Mouse (Mus musculus) forebrain, postnatal 0 days (tissue): ENCODE measurements around the gene Dusp6. TPM values are rescaled to one million over a fixed set of nuclear protein-coding genes. Genes with fewer than 3 reads are reported as not detected.

Experiments used
- ATAC-seq: fragments of 200-750 bp; cut with Nextera tagmentation; 2 replicates; pipeline ENCODE4 v1.8.0; 2017; ENCODE audit warnings: mild to moderate bottlenecking, moderate library complexity
- DNase-seq: peaks from one replicate; pipeline ENCODE4 v3.0.0-alpha.2; 2015
- H3K27ac ChIP-seq: fragments of 300-500 bp; sonication (generic); 2 replicates; pipeline ENCODE4 v1.5.1; 2014; ENCODE audit warnings: low read depth, mild to moderate bottlenecking, antibody characterized with exemption, low read length, moderate library complexity, mixed read lengths
- H3K27me3 ChIP-seq: fragments of 300-500 bp; sonication (generic); 2 replicates; pipeline ENCODE4 v1.6.1; 2014; ENCODE audit warnings: mild to moderate bottlenecking, low read length, mixed read lengths; ENCODE audit not compliant: insufficient read depth
- H3K36me3 ChIP-seq: fragments of 300-500 bp; sonication (generic); 2 replicates; pipeline ENCODE4 v1.6.1; 2014; ENCODE audit warnings: mild to moderate bottlenecking, moderate library complexity; ENCODE audit not compliant: insufficient read depth
- H3K4me1 ChIP-seq: fragments of 300-500 bp; sonication (generic); 2 replicates; pipeline ENCODE4 v1.6.1; 2014; ENCODE audit warnings: antibody characterized with exemption; ENCODE audit not compliant: insufficient read depth
- H3K4me2 ChIP-seq: fragments of 300-500 bp; sonication (generic); 2 replicates; pipeline ENCODE4 v1.6.1; 2014; ENCODE audit warnings: low read depth, mild to moderate bottlenecking, moderate library complexity
- H3K4me3 ChIP-seq: fragments of 300-500 bp; sonication (generic); 2 replicates; pipeline ENCODE4 v1.5.1; 2014; ENCODE audit warnings: low read depth, low read length, mixed read lengths
- H3K9ac ChIP-seq: fragments of 300-500 bp; sonication (generic); 2 replicates; pipeline ENCODE4 v1.6.1; 2014; ENCODE audit warnings: mild to moderate bottlenecking
- H3K9me3 ChIP-seq: fragments of 300-500 bp; sonication (generic); 2 replicates; pipeline ENCODE4 v1.6.1; 2016; ENCODE audit warnings: low read length
- CTCF ChIP-seq: sonication (generic); IDR thresholded peaks from 2 replicates; pipeline ENCODE4 v1.5.1; 2016; ENCODE audit warnings: antibody characterized with exemption, control low read depth, low read depth
- WGBS: fragments of 180-500 bp; shearing (Covaris S2); extraction: QIAGEN DNeasy Blood & Tissue Kit; methylation state at CpG from one replicate; pipeline ENCODE4 v1.1.7; 2014; 5-methylcytosine and 5-hydroxymethylcytosine counted together
- polyA plus RNA-seq: library from polyadenylated mRNA; unstranded; fragments of >200 nt; fragmentation: Nextera tagmentation; extraction: Ambion mirVana; gene quantifications from 2 replicates; pipeline ENCODE4 v1.2.1, GENCODE M21; 2015
- total RNA-seq: library from RNA; depleted of rRNA; stranded (reverse); fragments of >200 nt; gene quantifications from 2 replicates; pipeline ENCODE4 v1.2.3, GENCODE M21; 2014

The Dusp6 gene
- total and polyA plus RNA-seq, 2 experiments from 2014 or later = 38.7 to 58.3 TPM

GRCm38 (mm10) chr10:99286787-99287186 is 23.8 kb downstream of the Dusp6 start:
- 16% methylated on average over 17 of the region's 17 CpGs for WGBS
- H3K27ac ChIP-seq = no peak overlapping the region
- H3K9me3 ChIP-seq = no peaks in the 10 kb centered on the region
- H3K4me1 ChIP-seq = no peaks in the 10 kb centered on the region
- DNase-seq (no peak), ATAC-seq (no peak)
- H3K36me3 ChIP-seq = no peaks in the 10 kb centered on the region
- no peak overlapping the region for H3K4me3 ChIP-seq
- TF ChIP-seq CTCF = no peak
- no peaks in the 10 kb centered on the region for H3K27me3 ChIP-seq
- peak overlapping the region; percentile 15; the same call in 1 of the 2 replicates for H3K4me2 ChIP-seq
- H3K9ac ChIP-seq = no peak overlapping the region

- peak overlapping the region; percentile 15; the same call in 1 of the 2 replicates for H3K4me2 ChIP-seq
- H3K36me3 ChIP-seq = no peaks in the 10 kb centered on the region
- H3K27me3 ChIP-seq = no peaks in the 10 kb centered on the region
- H3K9me3 ChIP-seq = no peaks in the 10 kb centered on the region
- H3K9ac ChIP-seq = no peak overlapping the region
- TF ChIP-seq CTCF = no peak
- DNase-seq = no peak
- no peak for ATAC-seq
- 49% methylated on average over 6 of the region's 6 CpGs for whole genome bisulfite sequencing
- H3K4me1 ChIP-seq = no peaks in the 10 kb centered on the region
- no peak overlapping the region for H3K27ac ChIP-seq
- no peak overlapping the region for H3K4me3 ChIP-seq
These were observed 24.2 kb downstream of the Dusp6 start for GRCm38 (mm10) chr10:99287206-99287605.

GRCm38 (mm10) chr10:99289176-99289575 is 26.1 kb downstream of the Dusp6 start:
- Histone ChIP-seq H3K4me2 (no peak overlapping the region), H3K4me1 (no peaks in the 10 kb centered on the region), H3K27me3 (no peaks in the 10 kb centered on the region), H3K9ac (no peak overlapping the region), H3K27ac (no peak overlapping the region), H3K36me3 (no peaks in the 10 kb centered on the region), H3K9me3 (no peaks in the 10 kb centered on the region), H3K4me3 (no peak overlapping the region)
- 91% methylated on average over 5 of the region's 5 CpGs for WGBS
- ATAC-seq (no peak), DNase-seq (no peak)
- no peak for TF ChIP-seq CTCF

GRCm38 (mm10) chr10:99293111-99293640 is 30.1 kb downstream of the Dusp6 start:
- H3K4me1 ChIP-seq = no peaks in the 10 kb centered on the region
- H3K9me3 ChIP-seq = no peaks in the 10 kb centered on the region
- no peaks in the 10 kb centered on the region for H3K27me3 ChIP-seq
- H3K36me3 ChIP-seq = no peaks in the 10 kb centered on the region
- H3K9ac ChIP-seq = no peak overlapping the region
- WGBS = 82% methylated on average over 3 of the region's 3 CpGs
- H3K27ac ChIP-seq = no peak overlapping the region
- no peak overlapping the region for H3K4me3 ChIP-seq
- H3K4me2 ChIP-seq = no peak overlapping the region
- TF ChIP-seq CTCF = no peak
- DNase-seq (no peak), ATAC-seq (no peak)

- no peak for ATAC-seq
- WGBS = 68% methylated on average over 3 of the region's 3 CpGs
- no peaks in the 10 kb centered on the region for H3K4me1 ChIP-seq
- H3K27ac ChIP-seq = no peak overlapping the region
- no peak overlapping the region for H3K9ac ChIP-seq
- no peak overlapping the region for H3K4me2 ChIP-seq
- no peak for TF ChIP-seq CTCF
- H3K4me3 ChIP-seq = no peak overlapping the region
- no peak for DNase-seq
- no peaks in the 10 kb centered on the region for H3K27me3 ChIP-seq
- no peaks in the 10 kb centered on the region for H3K36me3 ChIP-seq
- no peaks in the 10 kb centered on the region for H3K9me3 ChIP-seq
These were observed 34.7 kb downstream of the Dusp6 start for GRCm38 (mm10) chr10:99297721-99298120.

- ATAC-seq = peak; percentile 23; the same call in 1 of the 2 replicates
- WGBS = 14% methylated on average over 18 of the region's 18 CpGs
- no peaks in the 10 kb centered on the region for H3K4me1 ChIP-seq
These were observed 35.6 kb downstream of the Dusp6 start for GRCm38 (mm10) chr10:99298328-99299295.

GRCm38 (mm10) chr10:99299303-99299702 is 36.3 kb downstream of the Dusp6 start:
- Histone ChIP-seq H3K9ac (no peak overlapping the region), H3K27me3 (no peaks in the 10 kb centered on the region), H3K36me3 (no peaks in the 10 kb centered on the region), H3K4me2 (no peak overlapping the region), H3K4me1 (no peaks in the 10 kb centered on the region), H3K9me3 (no peaks in the 10 kb centered on the region), H3K4me3 (no peak overlapping the region), H3K27ac (no peak overlapping the region)
- DNase-seq (no peak), ATAC-seq (0 out of 2 replicates have a peak, but pooled peaks have one; percentile 8)
- no peak for TF ChIP-seq CTCF
- WGBS = 25% methylated on average over 9 of the region's 9 CpGs

More at GRCm38 (mm10) chr10:99298328-99299295, 35.6 kb downstream of the Dusp6 start:
- Histone ChIP-seq H3K4me2 (no peak overlapping the region), H3K27me3 (no peaks in the 10 kb centered on the region), H3K9ac (no peak overlapping the region), H3K27ac (no peak overlapping the region), H3K9me3 (no peaks in the 10 kb centered on the region), H3K36me3 (no peaks in the 10 kb centered on the region), H3K4me3 (no peak overlapping the region)
- no peak for TF ChIP-seq CTCF
- peak; percentile 24 for DNase-seq
